Mouse (Mus musculus): ENCODE results near the gene Dnajc19. TPM values are rescaled to one million over a fixed set of nuclear protein-coding genes. Genes with fewer than 3 reads are reported as not detected.

Gene Dnajc19
- total RNA-seq, 2 experiments from 2014 or later: 28.4 to 69.2 TPM

GRCm38 (mm10) chr3:34033720-34034364, 47.3 kb downstream of the Dnajc19 start:
- no peak for ATAC-seq (replicated peaks; ENCODE audit: low FRiP score, poor library complexity, severe bottlenecking)

DNA sequence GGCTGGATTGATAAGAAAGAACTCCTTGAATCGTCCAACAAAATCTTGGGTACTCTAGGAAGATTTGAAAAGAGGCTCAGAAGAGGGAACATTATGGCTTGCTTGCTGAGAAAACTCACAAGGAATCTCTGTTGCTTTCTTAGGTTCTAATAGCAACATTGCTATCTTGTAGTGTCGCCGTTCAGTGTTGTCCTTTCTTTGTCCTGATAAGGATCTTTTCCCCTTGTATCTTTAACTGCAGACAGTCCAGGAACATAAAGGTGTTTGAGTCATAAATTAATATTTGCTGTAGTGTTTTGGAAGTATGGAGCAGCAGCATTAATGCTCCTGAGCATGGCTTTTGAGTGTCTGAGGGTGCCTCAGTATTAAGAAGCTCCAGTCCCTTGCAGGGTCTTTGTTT, 50.5 kb downstream of the Dnajc19 start:
- no peak for ATAC-seq (replicated peaks; ENCODE audit: low FRiP score, poor library complexity, severe bottlenecking)

GRCm38 (mm10) chr3:34028935-34029334, 52.2 kb downstream of the Dnajc19 start:
- ATAC-seq (replicated peaks; ENCODE audit: low FRiP score, poor library complexity, severe bottlenecking): no peak

GRCm38 (mm10) chr3:34021259-34021828, 59.8 kb downstream of the Dnajc19 start:
- ATAC-seq (replicated peaks; ENCODE audit: low FRiP score, poor library complexity, severe bottlenecking): no peak

DNA sequence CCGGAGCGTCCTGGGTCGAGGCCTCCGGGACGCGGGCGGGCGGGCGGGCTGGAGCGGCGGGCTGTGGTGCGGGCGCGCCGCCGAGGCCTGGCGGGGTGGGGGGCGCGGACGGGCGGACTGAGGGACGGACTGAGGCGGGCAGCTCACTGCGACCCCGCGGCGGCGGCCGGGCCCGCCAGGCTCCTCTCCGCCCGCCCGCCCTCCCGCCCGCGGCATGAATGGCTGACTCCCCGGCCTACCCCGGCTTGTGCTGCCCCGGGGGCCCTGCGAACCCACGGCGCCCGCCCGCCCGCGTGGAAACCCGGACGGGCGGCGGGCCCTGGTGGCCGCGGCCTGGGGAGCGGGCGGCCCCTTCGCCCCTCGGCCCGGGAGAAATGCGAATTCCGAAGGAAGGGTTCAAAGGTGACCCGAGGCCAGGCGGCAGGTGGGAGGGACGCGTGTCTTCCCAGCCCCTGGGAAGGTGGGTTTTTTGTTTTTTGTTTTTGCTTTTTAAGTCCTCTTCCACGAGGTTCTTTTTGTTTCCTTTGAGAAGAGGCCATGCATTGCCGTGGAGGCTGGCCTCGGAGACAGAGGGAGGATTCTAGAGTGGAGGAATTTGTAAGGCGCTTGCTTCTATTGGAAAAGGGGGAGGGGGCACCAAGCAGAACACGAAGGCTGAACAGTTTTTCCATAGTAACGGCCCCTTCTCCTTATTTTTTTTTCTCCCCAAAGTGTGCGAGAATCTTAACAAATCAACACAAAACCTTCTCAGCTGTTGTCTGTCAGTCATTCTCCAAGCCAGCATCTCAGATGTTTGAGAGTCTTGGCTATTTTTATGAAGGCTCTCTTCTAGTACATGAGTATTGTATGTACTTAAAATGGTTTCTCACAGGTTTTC, 60.5 kb downstream of the Dnajc19 start:
- peak; percentile 13; the same call in 1 of the 2 replicates for ATAC-seq (replicated peaks; ENCODE audit: low FRiP score, poor library complexity, severe bottlenecking)

DNA sequence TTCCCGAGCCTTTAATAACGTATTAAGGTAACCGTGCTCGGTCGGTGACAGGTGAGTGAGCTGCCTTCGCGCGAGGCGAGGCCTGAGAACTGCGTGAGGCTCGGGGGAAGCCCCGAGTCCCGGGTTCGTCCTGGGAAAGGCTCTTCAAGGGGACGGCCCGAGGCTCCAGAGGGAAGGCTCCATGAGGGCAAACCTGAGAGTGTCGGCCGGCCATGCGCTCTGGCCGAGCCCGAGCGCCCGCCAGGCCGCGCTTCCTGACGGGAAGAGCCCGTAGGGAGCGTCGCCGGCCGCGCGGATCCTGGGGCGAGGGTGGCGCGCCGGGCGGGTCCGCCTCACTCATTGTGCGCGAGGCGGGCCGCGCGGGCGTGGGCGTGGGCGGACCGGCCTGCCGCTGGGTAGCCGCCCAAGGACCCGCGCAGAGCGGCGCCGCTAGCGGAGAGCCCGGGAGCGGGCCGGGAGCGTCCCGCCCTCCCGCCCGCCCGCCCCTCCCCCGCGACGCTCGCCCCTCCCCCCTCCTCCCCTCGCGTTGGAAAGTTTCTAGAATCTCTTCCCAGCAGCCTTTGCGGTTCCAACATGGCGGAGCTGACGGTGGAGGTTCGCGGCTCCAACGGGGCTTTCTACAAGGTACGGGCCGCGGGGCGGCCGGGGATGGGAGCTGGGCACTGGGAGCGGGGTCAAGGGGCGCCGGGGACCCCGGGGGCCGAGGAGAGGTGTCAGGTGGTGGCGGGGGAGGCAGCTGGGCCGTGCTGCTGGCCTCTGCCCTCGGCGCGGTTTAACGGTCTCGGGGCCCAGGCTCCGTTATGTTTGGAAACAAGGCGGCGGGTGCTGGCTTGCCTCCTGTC, 61.4 kb downstream of the Dnajc19 start, which contains the start of gene Fxr1:
Fxr1 (plus strand) TSS at position 404 of the 842 bp plus-strand sequence.
- peak; percentile 96 for ATAC-seq (replicated peaks; ENCODE audit: low FRiP score, poor library complexity, severe bottlenecking)

DNA sequence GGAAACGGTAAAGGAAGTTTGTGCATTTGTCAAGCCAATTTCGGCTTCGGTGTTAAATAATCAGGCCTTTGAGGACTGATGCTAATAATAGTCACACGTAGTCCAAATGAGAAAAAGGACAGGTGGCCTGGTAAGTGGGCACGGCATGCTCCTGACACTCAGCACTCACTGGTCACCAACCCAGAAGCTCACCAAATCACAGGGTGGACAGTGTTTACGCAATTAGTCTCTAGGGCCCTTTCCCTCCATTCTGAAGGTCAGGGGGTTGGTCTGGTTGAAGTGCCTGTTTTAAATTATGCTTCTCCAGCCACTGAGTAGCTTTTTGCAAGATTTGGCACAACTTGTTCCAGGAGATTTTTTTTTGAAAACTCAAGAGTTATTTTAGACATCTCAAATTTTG, 72.9 kb downstream of the Dnajc19 start:
- ATAC-seq (replicated peaks; ENCODE audit: low FRiP score, poor library complexity, severe bottlenecking): no peak

DNA sequence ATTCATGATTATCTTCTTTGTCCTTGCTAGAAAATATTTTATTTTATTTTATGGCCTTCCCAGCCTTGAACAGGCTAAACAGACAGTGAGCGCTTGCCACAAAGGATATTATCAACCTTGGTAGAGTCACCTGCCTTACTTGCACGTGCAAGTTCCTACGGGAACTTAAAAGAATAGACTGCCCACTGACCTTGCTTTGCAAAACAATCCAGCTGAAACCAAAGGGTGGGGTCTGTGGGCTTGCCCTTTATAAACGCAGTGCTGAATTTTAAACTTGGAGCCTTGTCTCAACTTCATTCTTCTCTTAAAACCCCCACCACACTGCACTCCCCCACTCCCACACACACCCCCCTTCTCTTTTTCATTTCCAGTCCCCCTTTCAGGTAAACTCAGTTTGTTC, 73.5 kb downstream of the Dnajc19 start:
- ATAC-seq (replicated peaks; ENCODE audit: low FRiP score, poor library complexity, severe bottlenecking): no peak

DNA sequence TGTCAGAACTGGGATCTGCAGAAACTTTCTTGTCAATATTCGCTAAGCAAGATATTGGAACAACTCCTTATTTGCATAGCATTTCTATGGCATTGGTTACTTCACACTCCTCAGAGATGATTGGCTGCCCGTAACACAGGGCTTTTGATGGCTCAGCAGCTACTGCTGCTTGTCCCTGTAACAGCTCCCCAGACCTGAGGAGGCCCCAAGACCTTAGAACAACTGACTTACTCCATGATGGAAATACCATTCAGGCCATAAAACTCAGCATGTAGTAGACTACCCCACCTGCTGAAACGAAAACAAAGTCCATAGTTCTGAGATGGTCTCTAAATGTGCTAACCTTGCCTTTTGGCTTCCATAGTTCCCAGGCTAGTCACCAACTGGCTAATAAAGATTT, 74.3 kb downstream of the Dnajc19 start:
- ATAC-seq (replicated peaks; ENCODE audit: low FRiP score, poor library complexity, severe bottlenecking): no peak

- ATAC-seq (replicated peaks; ENCODE audit: low FRiP score, poor library complexity, severe bottlenecking): no peak
Measured at GRCm38 (mm10) chr3:34006301-34006700, 74.8 kb downstream of the Dnajc19 start.

Other genes starting within 250 kb of the Dnajc19 start
- not detected in 2 replicates for gene Ccdc39, start 237.0 kb downstream of the Dnajc19 start, total RNA-seq (2015; ENCODE audit: low replicate concordance)
- 0.26 TPM in 1 of 2 replicates, not detected in the other for gene Ccdc39, start 237.0 kb downstream of the Dnajc19 start, total RNA-seq (2017; ENCODE audit: low replicate concordance)
- gene Fxr1, start 61.4 kb downstream of the Dnajc19 start, total RNA-seq (2015; ENCODE audit: low replicate concordance): 83.4 and 96.6 TPM in 2 replicates
- gene Fxr1, start 61.4 kb downstream of the Dnajc19 start, total RNA-seq (2017; ENCODE audit: low replicate concordance): 103 and 151 TPM in 2 replicates

Data from erythroid progenitor cell, adult 5-6 weeks (primary cell).